Mouse (Mus musculus): ENCODE measurements around the gene Pard6b.
"Not testable (repeated sequence)": the region's sequence is repeated elsewhere in the genome, so short reads cannot be mapped to it uniquely, and the experiment has no call there.

The Pard6b gene

DNA sequence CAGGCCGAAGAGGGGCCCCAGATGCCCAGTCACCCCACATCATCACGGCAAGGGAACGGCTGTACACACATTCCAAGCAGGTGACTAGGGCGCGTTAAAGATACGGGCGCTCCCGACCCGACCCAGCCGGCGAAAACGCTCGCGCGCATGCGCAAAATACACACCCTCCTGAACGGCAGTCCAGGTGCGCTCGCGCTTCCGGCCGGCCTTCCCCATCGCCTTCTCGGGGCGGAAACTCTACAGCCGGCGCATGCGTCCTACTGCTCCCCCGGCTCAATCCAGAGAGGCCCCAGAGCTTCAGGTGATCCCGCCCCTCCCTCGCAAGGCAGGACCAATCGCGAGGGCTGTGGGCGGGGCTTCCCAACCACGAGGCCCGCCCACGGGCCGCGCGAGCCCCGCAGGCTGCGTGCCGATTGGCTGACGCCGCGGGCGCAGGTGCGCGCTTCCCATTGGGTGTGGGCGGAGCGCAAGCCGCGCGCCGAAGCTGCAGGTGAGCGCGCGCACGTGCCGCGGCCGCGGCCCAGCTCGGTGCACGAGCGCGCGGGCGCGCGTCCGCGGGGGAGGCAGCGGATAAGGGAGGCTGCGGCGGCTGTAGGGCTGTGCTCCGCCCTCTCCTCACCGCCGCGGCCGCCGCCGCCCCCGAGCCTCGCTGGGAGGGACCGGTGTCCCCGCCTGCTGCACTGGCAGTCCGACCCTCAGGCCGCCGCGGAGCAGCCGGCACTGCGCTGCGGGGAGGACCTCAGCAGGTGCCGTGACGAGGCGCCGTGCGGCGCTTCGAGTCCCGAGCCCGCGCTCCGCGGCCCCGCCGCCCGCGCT lies at the start of gene Pard6b:
Gene Pard6b, plus strand, starts transcription at position 574 of the 816 bp plus-strand sequence.
- peak; percentile 98 for DNase-seq

DNA sequence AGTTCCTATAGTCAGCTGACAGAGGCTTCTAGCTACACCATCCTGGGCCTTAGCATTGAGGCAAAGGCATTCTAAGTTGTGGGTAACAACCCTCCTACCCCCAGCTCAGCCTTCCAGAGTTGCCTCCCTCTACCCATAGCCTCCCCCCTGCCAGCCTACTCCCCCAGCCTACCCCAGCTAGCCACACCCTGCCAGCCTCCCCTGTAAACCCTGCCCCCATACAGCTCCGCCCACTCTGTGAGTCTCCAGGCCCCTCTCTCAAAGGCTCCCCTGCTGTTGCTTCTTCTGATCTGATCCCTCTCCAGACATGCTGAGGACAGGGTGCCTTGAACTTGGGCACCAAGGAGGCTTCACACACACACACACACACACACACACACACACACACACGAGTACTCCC lies 49.0 kb upstream of the Pard6b start:
- DNase-seq, result no peak

DNA sequence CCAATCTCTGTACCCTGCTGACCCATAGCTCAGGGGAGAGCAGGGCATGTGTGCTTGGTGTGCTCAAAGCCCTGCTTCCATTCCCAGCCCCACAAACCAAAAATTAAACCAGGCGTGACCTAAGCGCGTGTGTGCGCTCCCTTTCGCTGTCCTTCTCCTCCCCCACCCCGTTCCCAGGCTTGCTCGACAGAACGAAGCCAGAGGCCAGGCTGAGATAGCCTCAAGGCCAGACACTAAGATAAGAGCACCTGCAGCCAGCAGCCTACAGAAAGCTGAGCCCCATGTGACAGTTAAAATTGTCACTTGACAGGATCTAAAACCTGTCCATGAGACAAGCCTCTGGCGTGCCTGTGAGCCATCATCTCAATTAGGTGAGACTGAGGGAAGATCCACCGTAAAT lies 46.9 kb upstream of the Pard6b start:
- DNase-seq, result no peak

DNA sequence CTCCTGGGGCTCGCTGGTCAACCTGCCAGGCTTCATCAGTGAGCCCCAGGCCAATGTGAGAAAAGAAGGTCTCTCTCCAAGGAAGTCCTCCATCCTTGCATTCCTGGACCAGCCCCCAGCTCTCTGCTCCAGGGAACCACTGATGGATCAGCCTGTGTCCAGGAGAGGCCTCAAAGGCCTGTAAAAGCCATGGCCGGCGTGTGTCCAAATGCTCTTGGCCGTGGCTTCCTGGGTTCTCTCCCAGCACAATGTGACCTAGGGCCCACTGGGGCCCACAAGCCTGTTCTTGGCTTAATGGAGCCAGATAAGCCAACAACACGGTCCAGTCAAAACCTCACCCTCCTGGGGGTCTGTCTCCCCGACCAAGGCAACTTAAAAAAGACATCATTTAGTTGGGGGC lies 44.9 kb upstream of the Pard6b start:
- no peak for DNase-seq

DNA sequence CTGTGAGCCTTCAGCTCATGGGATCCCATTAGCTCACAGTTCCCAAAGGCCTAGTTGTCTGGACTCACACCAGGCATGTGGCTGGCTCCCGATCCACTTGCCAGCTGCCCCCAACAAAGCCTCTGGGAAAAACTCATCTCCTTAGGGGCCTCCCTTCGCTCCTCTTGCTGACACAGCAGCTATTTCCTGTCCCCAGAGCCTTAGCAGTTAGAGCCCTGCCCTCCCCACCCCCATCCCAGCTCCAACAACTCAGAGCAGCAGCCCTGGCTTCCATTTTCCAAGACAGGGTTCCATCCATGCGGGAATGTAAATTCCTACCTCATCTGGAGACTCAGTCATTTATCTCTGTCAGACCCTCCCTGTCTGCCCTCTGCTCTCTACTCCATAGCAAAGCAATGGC lies 43.7 kb upstream of the Pard6b start:
- DNase-seq, result no peak

DNA sequence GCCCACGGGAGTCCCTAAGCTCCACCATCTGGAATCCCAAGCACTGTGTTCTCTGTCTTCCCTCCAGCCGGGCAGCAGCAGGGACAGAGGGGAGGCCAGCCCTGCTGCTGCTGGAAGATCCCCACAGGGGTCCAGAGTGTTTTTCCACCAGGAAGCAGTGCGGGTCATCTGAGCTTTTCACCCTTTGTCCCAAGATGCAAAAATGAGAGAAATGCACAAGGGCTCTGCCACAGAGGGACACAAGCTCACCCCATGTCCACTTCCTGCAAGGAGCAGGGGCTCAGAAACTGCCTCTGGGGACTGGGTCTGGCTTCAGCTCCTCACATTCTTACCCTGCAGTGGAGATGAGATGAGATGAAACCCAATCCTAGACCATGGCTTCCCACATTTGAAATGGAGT lies 40.1 kb upstream of the Pard6b start:
- DNase-seq, result no peak

DNA sequence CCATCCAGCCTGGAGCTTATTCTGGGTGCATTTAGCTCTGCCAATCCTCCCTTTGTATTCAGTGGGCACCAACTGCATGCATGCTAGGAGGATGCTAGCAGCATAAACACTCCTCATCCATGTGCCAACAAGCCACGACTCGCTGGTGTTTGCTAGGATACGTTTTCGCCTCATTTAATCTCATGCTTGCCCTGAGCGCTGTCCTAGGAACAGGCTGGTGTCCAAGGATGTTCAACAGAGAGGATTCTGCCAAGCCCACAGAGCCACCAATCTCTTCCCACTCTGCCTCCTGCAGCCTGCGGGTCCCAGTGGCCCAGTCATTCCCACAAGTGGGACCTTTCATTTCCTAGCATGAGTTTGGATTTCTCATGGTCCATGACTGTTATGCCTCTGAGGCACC lies 38.8 kb upstream of the Pard6b start:
- no peak for DNase-seq

DNA sequence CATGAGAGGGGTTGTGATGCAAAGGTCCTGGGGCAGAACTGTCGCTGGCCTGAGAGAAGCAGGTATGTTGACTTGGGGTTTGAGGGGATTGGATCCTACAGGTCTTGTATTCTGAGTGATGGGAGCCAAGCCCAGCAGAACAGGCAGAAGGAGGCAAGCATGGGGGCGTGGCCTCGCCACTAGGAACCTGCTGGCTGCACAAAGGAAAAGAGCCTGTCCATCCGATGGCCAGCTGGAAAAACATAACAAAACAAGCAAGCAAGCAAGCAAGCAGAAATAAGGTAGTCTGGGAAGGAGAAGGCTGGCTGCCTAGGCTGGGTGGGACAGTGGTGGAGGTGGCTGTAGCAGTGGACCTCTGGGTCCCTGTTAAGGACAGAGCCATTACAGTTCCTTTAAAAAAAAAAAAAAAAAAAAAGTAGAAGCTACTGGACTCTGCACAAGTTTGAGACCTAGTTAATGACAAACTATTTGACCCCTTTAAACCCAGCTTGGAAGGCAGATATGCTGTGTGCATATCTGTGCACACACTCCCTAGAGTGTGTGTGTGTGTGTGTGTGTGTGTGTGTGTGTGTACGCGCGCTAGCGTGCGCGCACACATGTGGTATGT lies 36.0 kb upstream of the Pard6b start:
- DNase-seq, result no peak

DNA sequence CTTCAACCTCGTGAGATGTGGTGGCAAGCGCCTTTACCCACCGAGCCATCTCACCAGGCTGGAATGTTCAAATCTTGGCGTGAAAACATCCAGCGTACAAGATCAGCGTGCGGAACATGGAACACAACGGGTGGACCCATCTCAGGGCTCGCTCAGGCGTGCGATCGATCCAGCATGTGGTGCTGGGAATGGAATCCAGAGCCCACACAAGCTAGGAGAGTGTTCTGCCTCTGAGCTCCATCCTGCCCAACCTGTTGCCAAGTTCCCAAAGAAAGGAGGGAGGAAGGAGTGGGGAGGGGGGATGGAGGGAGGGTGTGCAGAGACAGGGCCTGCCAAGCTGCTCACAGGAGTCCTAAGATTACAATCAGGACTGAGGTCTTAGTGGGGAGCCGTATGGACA lies 35.4 kb upstream of the Pard6b start:
- DNase-seq, result no peak

DNA sequence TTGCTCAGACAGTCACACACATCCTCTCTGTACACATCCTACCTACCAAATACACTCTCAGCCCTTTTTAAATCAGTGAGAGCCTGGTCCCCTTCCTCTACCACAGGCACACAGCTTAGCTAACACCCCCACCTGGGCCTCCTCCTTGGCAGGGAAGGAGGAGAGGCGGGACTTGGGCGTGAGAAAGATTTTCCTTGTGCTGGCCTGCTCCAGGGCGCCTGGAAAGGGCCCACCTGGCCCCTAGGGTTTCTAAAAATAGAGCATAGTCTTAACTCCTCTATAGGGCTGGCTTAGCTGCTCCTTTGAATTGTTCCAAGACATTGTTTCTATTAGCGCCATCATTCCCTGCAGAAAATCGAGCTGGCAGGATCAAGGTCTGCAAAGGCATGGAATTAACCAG lies 35.0 kb upstream of the Pard6b start:
- no peak for DNase-seq

DNA sequence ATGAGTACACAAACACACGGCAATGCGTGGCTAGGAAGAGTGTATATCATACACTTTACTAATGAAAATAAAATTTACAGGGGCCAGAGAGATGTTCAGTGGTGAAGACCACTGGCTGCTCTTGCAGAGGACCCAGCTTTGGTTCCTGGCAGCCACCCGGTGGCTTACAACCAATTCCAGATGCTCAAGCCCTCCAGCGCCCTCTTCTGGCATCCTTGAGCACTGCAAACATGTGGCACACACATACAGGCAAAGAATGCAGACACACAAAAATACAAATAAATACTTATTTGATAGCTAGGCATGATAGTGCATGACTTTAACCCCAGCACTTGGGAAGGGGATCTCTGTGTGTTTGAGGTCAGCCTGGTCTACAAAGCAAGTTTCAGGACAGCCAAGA lies 34.3 kb upstream of the Pard6b start:
- DNase-seq, result peak; percentile 20

DNA sequence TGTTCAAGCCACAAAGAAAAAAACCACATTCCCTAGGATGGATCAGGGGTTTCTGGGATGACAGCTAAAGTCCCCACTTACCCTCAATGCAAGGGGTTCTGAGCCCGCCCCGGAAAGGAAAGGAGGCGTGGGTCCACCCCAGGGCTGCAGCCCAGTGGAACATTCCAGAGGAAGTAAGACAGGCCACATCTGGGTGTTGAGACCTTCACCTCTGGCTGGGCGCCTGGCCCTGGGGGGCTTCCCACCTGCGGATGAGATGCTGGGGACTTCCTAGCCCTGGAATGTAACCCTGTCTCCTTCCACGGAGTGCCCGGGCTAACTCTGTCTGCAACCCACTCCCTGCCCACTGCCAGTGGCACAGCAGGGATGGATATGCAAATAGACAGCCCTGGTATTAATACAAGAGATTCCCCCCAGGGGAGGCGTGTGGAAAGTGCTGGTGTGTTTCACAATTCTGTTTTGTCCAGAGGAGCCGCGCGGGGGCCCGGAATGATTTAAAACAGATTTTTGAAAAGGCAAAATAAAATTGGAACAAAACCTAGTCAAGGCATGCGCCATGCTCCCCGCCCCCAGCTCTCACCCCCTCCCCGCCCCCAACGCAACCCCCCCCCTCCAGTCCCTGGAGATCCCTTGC lies 31.7 kb upstream of the Pard6b start:
- DNase-seq, result no peak

DNA sequence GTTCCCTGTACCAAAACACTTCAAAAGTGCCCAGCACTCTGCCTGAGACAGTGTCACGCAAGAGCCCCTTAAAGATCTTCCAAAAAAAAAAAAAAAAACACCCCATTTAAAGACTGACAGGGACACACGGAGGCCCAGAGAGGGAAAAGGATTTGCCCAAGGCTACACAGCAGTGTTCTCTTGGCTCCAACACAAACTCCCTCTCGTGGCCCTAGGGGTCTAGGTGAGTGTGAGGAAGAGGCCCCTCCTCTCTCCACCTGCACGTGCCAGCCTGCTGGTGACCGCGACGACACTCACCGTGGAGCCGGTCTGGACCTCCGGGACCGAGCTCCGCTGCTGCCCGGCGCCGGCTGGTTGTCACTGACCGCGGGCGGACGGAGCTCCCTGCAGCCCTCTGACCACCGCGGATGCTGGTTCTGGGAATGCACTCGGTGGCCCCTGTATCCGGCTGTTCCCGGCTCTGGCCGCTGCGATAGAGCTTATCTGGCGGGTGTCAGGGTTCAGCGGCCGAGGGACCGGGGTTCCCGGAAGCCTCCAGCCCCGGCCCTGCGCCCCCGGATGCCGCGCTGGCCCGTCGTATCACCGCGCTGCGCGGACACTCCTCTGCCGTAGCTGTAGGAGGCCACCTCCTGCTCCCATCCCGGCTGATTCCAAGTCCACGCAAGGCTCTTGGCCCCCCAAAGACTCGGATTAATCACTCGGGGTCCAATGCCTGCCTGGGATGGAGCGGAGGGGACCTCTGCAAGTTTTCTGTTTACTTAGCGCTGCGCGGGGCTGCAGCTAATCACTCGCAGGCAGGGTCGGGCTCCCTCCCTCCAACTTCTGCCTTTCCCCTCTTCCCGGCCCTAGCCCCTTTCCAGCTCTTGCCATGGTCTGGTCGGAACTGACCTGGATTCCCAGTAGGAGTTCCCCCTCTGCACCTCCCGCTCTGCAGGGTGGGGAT lies 30.5 kb upstream of the Pard6b start:
- peak; percentile 17 for DNase-seq

DNA sequence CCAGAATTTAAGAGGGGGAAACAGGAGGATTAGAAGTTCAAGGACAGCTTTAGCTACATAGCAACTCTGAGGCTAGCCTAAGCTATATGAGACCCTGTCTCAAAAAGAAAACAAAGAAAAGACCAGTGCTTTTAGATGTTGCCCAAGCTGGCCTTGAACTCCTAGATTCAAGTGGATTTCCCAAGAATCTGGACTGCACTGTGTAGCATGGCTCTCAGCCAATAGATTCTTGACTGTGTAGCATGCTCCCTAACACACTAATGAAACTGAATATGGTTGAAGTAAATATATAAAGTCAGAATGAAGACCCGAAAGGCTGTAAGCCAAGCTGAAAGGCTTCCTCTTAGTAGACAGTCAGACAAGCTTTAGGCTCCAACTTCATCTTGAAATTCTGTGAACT lies 28.6 kb upstream of the Pard6b start:
- no peak for DNase-seq

DNA sequence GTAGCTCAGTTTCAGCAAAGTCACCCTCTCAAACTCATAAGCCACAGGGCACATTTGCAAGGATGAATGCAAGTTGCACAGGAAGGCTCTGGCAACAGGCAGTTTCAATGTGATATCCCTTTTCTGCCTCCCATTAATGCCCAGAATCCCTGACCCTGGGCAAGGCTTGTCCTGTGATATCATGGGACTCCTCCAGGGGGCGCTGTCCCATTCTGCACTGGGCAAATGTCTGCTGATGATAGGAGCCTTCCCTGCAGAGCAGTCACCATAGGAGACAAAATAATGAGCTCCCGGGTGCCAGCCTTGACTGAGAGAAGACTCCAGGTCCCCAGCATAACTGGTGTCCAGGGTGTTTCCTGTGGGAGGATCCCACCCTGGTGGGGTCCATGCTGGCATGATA lies 28.1 kb upstream of the Pard6b start:
- DNase-seq, result peak; percentile 58

DNA sequence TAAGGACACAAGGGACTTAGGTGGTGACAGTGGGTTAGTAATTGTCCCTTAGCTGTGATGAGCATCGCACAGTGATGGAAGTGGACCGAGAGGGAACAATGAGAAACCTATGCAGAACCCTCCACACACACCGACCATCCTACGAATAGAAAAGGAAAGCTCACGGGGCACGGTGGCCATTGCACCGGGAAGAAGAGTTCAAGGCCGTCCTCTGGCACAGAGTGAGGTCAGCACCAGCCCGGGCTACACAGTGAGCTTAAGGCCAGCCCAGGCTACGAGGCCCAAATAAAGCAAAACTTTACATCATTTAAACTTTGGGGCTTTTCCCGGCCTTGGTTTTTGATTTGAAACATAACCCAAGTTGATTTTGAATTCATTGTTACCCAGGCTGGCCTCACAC lies 26.7 kb upstream of the Pard6b start:
- DNase-seq, result no peak

DNA sequence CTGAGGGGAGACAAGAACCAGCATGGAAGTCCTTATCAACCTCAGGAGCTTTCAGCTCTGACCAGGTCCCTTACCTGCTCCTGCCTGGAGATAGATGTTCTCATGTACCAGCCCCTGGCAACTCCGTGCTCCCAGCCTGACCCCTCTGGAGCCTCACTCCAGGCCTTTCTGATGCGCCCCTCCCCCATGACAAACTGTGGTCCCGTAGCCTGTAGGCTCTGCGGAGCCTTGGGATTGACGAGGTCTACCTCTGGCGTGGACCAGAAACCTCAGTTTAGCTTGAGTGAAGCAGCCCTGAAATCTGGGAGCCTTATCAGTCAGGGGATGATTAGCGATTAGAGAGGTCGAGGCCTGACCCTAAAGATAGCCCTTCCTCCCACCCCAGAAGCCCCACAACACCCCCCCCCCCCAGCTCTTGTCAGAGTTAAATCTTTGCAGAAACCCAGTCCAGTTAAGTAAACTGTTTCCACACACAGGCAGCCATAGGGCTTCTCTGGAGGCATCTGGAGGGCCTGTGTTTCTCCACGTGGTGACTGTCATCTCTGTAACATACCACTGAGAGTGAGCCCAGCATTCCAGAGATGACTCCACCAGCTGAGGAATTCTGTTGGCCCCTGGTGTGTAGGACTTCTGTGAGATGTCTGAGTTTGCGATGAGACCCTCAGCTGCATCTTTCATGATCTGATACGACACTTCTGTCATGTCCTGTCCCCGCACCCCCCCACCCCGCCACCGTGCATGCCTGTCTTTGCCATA lies 24.7 kb upstream of the Pard6b start:
- no peak for DNase-seq

DNA sequence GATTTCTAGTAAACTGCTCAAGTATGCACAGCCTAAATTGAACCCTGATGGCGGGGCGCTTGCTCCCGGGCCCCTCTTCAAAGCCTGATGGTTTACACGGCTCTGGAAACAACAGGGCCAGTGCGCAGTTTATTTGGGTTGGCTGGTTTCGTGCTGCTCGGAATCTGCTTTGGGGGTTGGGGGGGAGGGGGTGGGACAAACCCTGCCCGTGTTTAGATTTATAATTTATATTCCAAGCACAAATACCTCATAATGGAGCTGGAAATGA lies 24.2 kb upstream of the Pard6b start:
- DNase-seq, result no peak

DNA sequence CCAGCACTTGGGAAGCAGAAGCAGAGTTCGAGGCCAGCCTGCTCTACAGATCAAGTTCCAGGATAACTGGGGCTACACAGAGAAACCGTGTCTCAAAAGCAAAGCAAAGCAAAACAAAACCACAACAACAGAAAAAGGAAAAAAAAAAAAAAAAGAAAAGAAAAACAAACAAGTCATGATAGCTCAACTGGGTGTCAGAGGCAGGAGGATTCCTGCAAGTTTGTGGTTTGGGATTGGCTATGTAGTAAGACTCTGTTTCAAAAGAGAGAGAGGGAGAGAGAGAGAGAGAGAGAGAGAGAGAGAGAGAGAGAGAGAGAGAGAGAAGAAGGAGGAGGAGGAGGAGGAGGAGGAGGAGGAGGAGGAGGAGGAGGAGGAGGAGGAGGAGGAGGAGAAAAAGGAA lies 22.9 kb upstream of the Pard6b start:
- not testable (repeated sequence) for DNase-seq

DNA sequence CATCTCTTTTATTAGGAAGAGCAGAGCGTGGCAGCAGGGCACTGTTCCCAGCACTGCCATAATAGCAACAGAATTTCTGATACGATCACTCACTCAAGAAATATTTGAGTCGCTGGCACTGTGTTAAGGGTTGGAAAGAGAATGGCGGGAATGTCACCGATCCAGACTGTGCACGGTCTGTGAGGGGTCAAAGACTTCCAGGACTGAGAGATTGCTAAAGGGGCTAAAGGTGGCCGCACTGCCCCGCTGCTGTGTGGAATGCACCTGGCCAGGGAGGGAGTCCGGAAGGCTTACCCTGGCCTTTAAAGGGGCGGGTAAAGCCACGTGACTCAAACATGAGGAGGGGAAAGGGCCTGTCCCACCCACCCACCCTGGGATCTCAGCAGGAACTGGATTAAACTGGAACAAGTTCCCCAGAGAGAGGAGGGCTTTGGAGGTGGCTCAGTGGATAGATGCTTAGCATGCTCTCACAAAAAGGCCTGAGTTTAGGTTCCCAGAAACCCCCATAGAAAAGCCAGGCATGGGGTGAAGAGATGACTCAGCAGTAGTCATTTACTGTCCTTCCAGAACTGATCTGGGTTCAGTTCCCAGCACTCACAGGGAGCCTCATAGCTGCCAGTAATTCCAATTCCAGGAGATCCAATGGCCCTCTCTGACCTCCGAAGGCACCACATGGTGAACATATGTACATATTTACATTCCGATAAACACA lies 22.2 kb upstream of the Pard6b start:
- DNase-seq, result no peak

DNA sequence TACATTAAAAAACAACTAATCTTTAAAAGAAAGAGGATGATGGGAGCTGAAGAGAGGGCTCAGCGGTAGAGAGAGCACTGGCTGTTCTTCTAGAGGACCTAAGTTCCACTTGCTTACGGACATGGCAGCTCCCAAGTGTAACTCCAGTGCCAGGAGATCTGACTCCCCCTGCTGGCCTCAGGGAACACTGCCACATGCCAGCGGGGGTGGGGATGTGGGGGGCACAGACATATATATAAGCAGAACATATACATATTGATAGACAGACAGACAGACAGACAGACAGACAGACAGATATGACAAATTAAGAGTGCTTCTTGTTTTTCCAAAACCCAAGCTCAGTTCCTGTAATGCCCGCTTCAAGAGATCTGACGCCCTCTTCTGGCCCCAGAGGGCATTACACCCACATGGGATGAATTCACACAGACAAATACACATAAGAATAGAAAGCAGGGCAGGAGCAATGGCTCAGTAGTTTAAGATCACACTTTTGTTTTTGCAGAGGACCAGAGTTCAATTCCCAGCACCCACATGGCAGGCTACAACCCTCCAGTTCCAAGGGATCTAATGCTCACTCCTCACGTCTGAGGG lies 21.5 kb upstream of the Pard6b start:
- no peak for DNase-seq

DNA sequence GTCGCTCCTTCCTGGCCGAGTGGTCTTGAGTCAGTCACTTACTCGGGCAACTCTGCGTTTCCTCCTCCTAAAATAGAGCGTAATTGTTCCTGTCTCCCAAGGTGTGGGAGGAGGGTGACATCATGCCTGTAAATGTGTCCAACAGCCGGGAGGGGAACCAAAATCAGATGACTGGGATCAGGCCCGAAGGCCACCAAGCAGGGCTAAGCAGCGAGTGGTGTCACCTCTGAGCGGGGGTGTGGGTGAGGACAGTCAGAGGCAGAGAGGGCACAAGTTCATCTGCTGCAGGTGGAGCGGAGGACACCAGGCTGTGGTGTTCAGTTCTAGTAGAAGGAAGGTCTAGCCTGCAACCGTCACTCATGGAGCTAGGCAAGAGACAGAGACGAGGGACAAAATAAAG lies 17.1 kb upstream of the Pard6b start:
- DNase-seq, result no peak
